Mouse (Mus musculus) bone marrow, adult 2 months (tissue): ENCODE measurements at regions not wholly inside any gene's neighbourhood (a gene's known extent, or its start where the extent isn't known, plus 50 kb on each side); places are given as distances from the start of the nearest gene placed in this dataset.

Experiments used
- CTCF ChIP-seq: fragments of 200-500 bp; IDR thresholded peaks from 2 replicates; pipeline ENCODE4 v1.5.1; 2011; ENCODE audit warnings: low read length, control low read depth; ENCODE audit not compliant: control insufficient read depth, insufficient read depth
- POLR2A ChIP-seq: fragments of 200-500 bp; IDR thresholded peaks from 2 replicates; pipeline ENCODE4 v1.6.1; 2011; ENCODE audit warnings: low read depth, mild to moderate bottlenecking, control low read depth, low read length, borderline replicate concordance; ENCODE audit not compliant: control insufficient read depth

DNA sequence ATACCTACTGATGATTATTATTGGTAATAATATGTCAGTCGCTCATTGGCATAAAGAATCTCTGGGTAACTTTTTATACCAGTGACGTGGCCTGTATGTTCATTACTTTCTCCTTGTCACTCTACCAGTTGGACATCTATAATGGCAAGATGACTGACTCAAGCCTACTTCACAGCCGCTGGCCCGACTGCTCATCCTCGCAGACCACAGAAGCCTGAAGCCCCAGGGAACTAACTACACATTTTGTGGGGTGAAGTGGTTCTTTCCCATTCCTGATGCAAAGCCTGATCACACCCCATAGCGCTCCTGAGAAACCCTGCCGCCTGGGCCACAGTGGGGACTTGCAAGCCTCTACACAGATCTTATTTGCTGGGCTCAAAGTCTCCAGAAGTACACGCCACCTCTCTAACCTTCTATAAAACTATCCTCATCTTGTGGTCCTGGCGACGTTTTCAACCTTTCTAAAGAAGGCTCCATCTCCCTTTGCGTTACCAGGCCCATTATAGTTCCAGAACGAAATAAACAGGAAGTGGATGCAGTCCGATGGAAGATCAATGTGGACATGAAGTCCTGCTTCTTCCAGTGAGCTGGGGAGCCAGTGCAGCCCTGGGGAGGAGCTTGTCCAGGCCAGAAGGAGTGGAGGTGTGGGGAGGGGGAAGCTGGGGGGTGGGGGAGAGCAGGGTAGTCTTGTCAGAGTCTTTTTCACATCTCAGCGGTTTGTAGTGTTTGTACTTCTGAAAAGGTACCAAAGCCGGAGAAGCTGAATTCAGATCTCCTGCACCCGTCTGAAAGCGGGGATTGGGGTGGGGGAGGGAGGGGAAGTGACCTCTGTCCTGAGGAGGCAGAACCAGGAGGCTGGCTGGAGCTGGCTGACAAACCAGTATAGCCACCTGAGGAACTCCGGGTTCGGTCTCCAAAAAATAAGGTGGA is 84.9 kb downstream of the Irs2 start:
- TF ChIP-seq CTCF, result no peak
- no peak for TF ChIP-seq POLR2A
